12 mouse cellular contexts compared by ENCODE assay signal in the genomic region with DNA sequence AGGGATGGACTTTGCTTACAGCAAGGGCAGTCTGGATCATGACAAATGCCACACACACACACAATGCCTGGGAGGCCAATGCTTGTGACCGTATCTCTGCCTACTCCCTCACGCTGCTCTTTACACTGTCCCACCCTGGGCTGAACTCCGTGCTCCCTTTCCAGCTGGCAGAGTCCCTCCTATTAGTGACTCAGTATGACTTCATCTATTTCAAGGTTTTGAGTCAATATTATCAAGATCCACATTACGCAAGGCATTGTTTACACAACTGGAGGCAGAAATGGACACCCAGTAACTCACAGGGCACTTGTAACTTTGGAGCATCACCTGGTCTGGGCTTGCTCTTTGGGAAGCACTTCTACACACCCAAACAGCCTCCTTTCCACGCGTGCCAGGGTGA.
DNase-seq lines count a peak whose midpoint lies in the region; ATAC-seq and TF ChIP-seq lines count a peak whose summit lies in the region.
"Had no signal": no experiment of that assay in that cellular context is flagged by ENCODE, and none has a peak within 500 bp of the region (broad histone marks: within the 10 kb centered on the region; RNA-seq: fewer than 3 reads in every experiment).

No protein-coding gene starts in this region.

- no peak overlapping the region for H3K4me2 ChIP-seq in heart, postnatal 0 days (ENCODE audit: low read depth, low read length)
- no peak overlapping the region for H3K4me2 ChIP-seq in lung, embryonic 14.5 days
- H3K4me2 ChIP-seq in forebrain, postnatal 0 days (ENCODE audit: low read depth) = no peak overlapping the region

- no peak overlapping the region for H3K9ac ChIP-seq in heart, postnatal 0 days (replicated peaks; ENCODE audit: low read depth, low read length)
- no peak overlapping the region for H3K9ac ChIP-seq in lung, embryonic 14.5 days
- no peak overlapping the region for H3K9ac ChIP-seq in forebrain, postnatal 0 days

- no peak for TF ChIP-seq CTCF in heart, postnatal 0 days (IDR thresholded peaks at IDR 0.05; ENCODE audit: low read depth)
- no peak for TF ChIP-seq CTCF in lung, embryonic 14.5 days (IDR thresholded peaks at IDR 0.05; ENCODE audit: low read depth)
- no peak for TF ChIP-seq CTCF in forebrain, postnatal 0 days (IDR thresholded peaks at IDR 0.05; ENCODE audit: low read depth)

- no peaks in the 10 kb centered on the region for H3K9me3 ChIP-seq in heart, postnatal 0 days (replicated peaks; ENCODE audit: control insufficient read depth, low read length)
- H3K9me3 ChIP-seq in lung, embryonic 14.5 days (ENCODE audit: low read depth, low read length) = no peaks in the 10 kb centered on the region
- no peaks in the 10 kb centered on the region for H3K9me3 ChIP-seq in forebrain, postnatal 0 days (ENCODE audit: low read length)
- H3K9me3 ChIP-seq: forebrain, embryonic 10.5 days; midbrain, embryonic 10.5 days had no signal

- H3K27me3 ChIP-seq in heart, postnatal 0 days (ENCODE audit: control insufficient read depth, insufficient read depth, low read length) = no peaks in the 10 kb centered on the region
- no peaks in the 10 kb centered on the region for H3K27me3 ChIP-seq in lung, embryonic 14.5 days (ENCODE audit: insufficient read depth, low read length)
- H3K27me3 ChIP-seq in forebrain, postnatal 0 days (ENCODE audit: insufficient read depth, low read length) = no peaks in the 10 kb centered on the region

- no peak overlapping the region for H3K27ac ChIP-seq in heart, postnatal 0 days (ENCODE audit: low read depth)
- no peak overlapping the region for H3K27ac ChIP-seq in lung, embryonic 14.5 days (ENCODE audit: low read depth)
- no peak overlapping the region for H3K27ac ChIP-seq in forebrain, postnatal 0 days (ENCODE audit: low read depth, low read length)
- H3K27ac ChIP-seq: forebrain, embryonic 10.5 days; midbrain, embryonic 10.5 days had no signal

- H3K4me3 ChIP-seq in heart, postnatal 0 days (ENCODE audit: low read depth, low read length) = no peak overlapping the region
- H3K4me3 ChIP-seq in lung, embryonic 14.5 days (ENCODE audit: low read depth, low read length) = no peak overlapping the region
- H3K4me3 ChIP-seq in forebrain, postnatal 0 days (ENCODE audit: low read depth, low read length) = no peak overlapping the region
- H3K4me3 ChIP-seq: forebrain, embryonic 10.5 days; midbrain, embryonic 10.5 days had no signal

- H3K4me1 ChIP-seq in heart, postnatal 0 days (ENCODE audit: control insufficient read depth, insufficient read depth) = no peaks in the 10 kb centered on the region
- 0 out of 2 replicates have a peak, but pooled peaks cover 3% of the 10 kb centered on the region for H3K4me1 ChIP-seq in lung, embryonic 14.5 days (ENCODE audit: insufficient read depth)
- no peaks in the 10 kb centered on the region for H3K4me1 ChIP-seq in forebrain, postnatal 0 days (ENCODE audit: insufficient read depth)

- peak; percentile 35 for DNase-seq in urinary bladder, postnatal 25 days (ENCODE audit: low spot score)
- no peak for DNase-seq in urinary bladder, adult 2 months (ENCODE audit: low spot score)
- DNase-seq in heart, postnatal 0 days (ENCODE audit: low spot score) = peak; percentile 14
- DNase-seq in lung, embryonic 14.5 days = peak; percentile 61
- DNase-seq in natural killer cell, adult 2 months (ENCODE audit: low spot score in 2 of 2) = no peak
- no peak for DNase-seq in right cerebral cortex, adult 2 months (ENCODE audit: low spot score in 2 of 2)
- no peak for DNase-seq in forebrain, postnatal 0 days
- DNase-seq: cerebellum, adult 8-10 months; kidney, adult 9 months; retina, postnatal 1 day had no signal

- H3K36me3 ChIP-seq in heart, postnatal 0 days (replicated peaks; ENCODE audit: control insufficient read depth, insufficient read depth, low read length) = no peaks in the 10 kb centered on the region
- H3K36me3 ChIP-seq in lung, embryonic 14.5 days (ENCODE audit: insufficient read depth) = no peaks in the 10 kb centered on the region
- no peaks in the 10 kb centered on the region for H3K36me3 ChIP-seq in forebrain, postnatal 0 days (ENCODE audit: insufficient read depth)
- H3K36me3 ChIP-seq: forebrain, embryonic 10.5 days; midbrain, embryonic 10.5 days had no signal

- no peak for TF ChIP-seq EP300 in heart, postnatal 0 days (IDR thresholded peaks at IDR 0.05; ENCODE audit: low read depth)

- 75% methylated on average over 6 of the region's 6 CpGs for WGBS in heart, postnatal 0 days
- WGBS in lung, embryonic 14.5 days = 61% methylated on average over 6 of the region's 6 CpGs
- WGBS in forebrain, postnatal 0 days = 93% methylated on average over 6 of the region's 6 CpGs

- no peak for ATAC-seq in heart, postnatal 0 days (ENCODE audit: insufficient read depth, low read depth)
- ATAC-seq in lung, embryonic 14.5 days (ENCODE audit: insufficient read depth) = peak; percentile 86
- no peak for ATAC-seq in forebrain, postnatal 0 days

Comparison
In these comparisons a context has a peak if more than half of its experiments do, and no peak if none do; other contexts are left out.
1. DNase-seq: peak in urinary bladder, postnatal 25 days (single experiment), heart, postnatal 0 days (single experiment) and lung, embryonic 14.5 days (single experiment); none in urinary bladder, adult 2 months (single experiment), natural killer cell, adult 2 months (0 of 2), right cerebral cortex, adult 2 months (0 of 2) and forebrain, postnatal 0 days (single experiment).